Mouse (Mus musculus) gastrocnemius, postnatal 25 days (tissue): ENCODE data around the gene Faf2. TPM values are rescaled to one million over a fixed set of nuclear protein-coding genes. Genes with fewer than 3 reads are reported as not detected.
"Not testable (repeated sequence)": the region's sequence is repeated elsewhere in the genome, so short reads cannot be mapped to it uniquely, and the experiment has no call there.

ENCODE experiments used
- DNase-seq: peaks from one replicate; pipeline ENCODE4 v3.0.0; 2022
- total RNA-seq, 2 experiments: library from RNA; stranded (reverse); gene quantifications; 1 replicate in 1 of 2; 2 replicates in 1 of 2; pipeline ENCODE4 v1.2.3; 2021

Faf2 gene
- total RNA-seq, 2 experiments from 2014 or later, result 14.1 to 15.4 TPM

GRCm38 (mm10) chr13:54605426-54605825 is 16.2 kb upstream of the Faf2 start:
- DNase-seq, result no peak

GRCm38 (mm10) chr13:54607204-54607603 is 14.4 kb upstream of the Faf2 start:
- no peak for DNase-seq

GRCm38 (mm10) chr13:54608002-54608401 is 13.6 kb upstream of the Faf2 start:
- no peak for DNase-seq

GRCm38 (mm10) chr13:54608666-54609065 is 12.9 kb upstream of the Faf2 start:
- peak; percentile 61 for DNase-seq

- DNase-seq, result no peak
Observed at GRCm38 (mm10) chr13:54609301-54609700, 12.3 kb upstream of the Faf2 start.

- peak; percentile 31 for DNase-seq
Observed at GRCm38 (mm10) chr13:54610613-54610971, 11.0 kb upstream of the Faf2 start.

GRCm38 (mm10) chr13:54610972-54611754 is 10.4 kb upstream of the Faf2 start, which contains the start of gene Cltb:
Cltb (minus strand) TSS chr13:54611344.
- peak; percentile 85 for DNase-seq

- DNase-seq, result not testable (repeated sequence)
Observed at GRCm38 (mm10) chr13:54613141-54613540, 8.4 kb upstream of the Faf2 start.

- DNase-seq, result no peak
Observed at GRCm38 (mm10) chr13:54616307-54616706, 5.3 kb upstream of the Faf2 start.

- no peak for DNase-seq
Observed at GRCm38 (mm10) chr13:54616998-54617397, 4.6 kb upstream of the Faf2 start.

GRCm38 (mm10) chr13:54621960-54622521 is 457 bp downstream of the Faf2 start:
- DNase-seq, result no peak

- no peak for DNase-seq
Observed at GRCm38 (mm10) chr13:54629128-54629527, 7.5 kb downstream of the Faf2 start.

- no peak for DNase-seq
Observed at GRCm38 (mm10) chr13:54632731-54633277, 11.2 kb downstream of the Faf2 start.

GRCm38 (mm10) chr13:54635011-54635410 is 13.4 kb downstream of the Faf2 start:
- DNase-seq, result no peak

GRCm38 (mm10) chr13:54650461-54650860 is 28.9 kb downstream of the Faf2 start:
- no peak for DNase-seq

- no peak for DNase-seq
Observed at GRCm38 (mm10) chr13:54660877-54661276, 39.3 kb downstream of the Faf2 start.

- DNase-seq, result no peak
Observed at GRCm38 (mm10) chr13:54661358-54661757, 39.8 kb downstream of the Faf2 start.

- no peak for DNase-seq
Observed at GRCm38 (mm10) chr13:54663999-54664398, 42.4 kb downstream of the Faf2 start.

GRCm38 (mm10) chr13:54664509-54664908 is 42.9 kb downstream of the Faf2 start:
- no peak for DNase-seq

GRCm38 (mm10) chr13:54665062-54665461 is 43.5 kb downstream of the Faf2 start:
- no peak for DNase-seq

GRCm38 (mm10) chr13:54670491-54670890 is 48.9 kb downstream of the Faf2 start:
- no peak for DNase-seq

- no peak for DNase-seq
Observed at GRCm38 (mm10) chr13:54675895-54676590, 54.5 kb downstream of the Faf2 start.

- DNase-seq, result no peak
Observed at GRCm38 (mm10) chr13:54678263-54678662, 56.7 kb downstream of the Faf2 start.
